Mouse (Mus musculus) neural tube, embryonic 11.5 days (tissue): ENCODE results near the gene Gpr26. TPM values are rescaled to one million over a fixed set of nuclear protein-coding genes. Genes with fewer than 3 reads are reported as not detected.

Experiments used
- ATAC-seq: fragments of 200-750 bp; cut with Nextera tagmentation; 2 replicates; pipeline ENCODE4 v1.8.0; 2017; ENCODE audit warnings: moderate number of reproducible peaks, mild to moderate bottlenecking, moderate TSS enrichment, moderate library complexity; ENCODE audit not compliant: insufficient read depth, low FRiP score, low TSS enrichment
- DNase-seq: peaks from one replicate; pipeline ENCODE4 v3.0.0-alpha.2; 2015; ENCODE audit warnings: low spot score
- H3K27ac ChIP-seq: fragments of 300-500 bp; sonication (generic); 2 replicates; pipeline ENCODE4 v1.5.1; 2014; ENCODE audit warnings: low read depth, mild to moderate bottlenecking, low read length
- H3K27me3 ChIP-seq: fragments of 300-500 bp; sonication (generic); 2 replicates; pipeline ENCODE4 v1.6.1; 2014; ENCODE audit warnings: mild to moderate bottlenecking, low read length, mixed read lengths; ENCODE audit not compliant: control insufficient read depth, insufficient read depth
- H3K36me3 ChIP-seq: fragments of 300-500 bp; sonication (generic); 2 replicates; pipeline ENCODE4 v1.6.1; 2014; ENCODE audit warnings: mild to moderate bottlenecking, low read length, moderate library complexity, mixed read lengths; ENCODE audit not compliant: control insufficient read depth, insufficient read depth
- H3K4me1 ChIP-seq: fragments of 300-500 bp; sonication (generic); 2 replicates; pipeline ENCODE4 v1.6.1; 2014; ENCODE audit warnings: low read length, mixed read lengths; ENCODE audit not compliant: control insufficient read depth, insufficient read depth
- H3K4me2 ChIP-seq: fragments of 300-500 bp; sonication (generic); 2 replicates; pipeline ENCODE4 v1.6.1; 2014; ENCODE audit warnings: low read depth, mild to moderate bottlenecking, moderate library complexity
- H3K4me3 ChIP-seq: fragments of 300-500 bp; sonication (generic); 2 replicates; pipeline ENCODE4 v1.5.1; 2014; ENCODE audit warnings: low read depth, low read length
- H3K9ac ChIP-seq: fragments of 300-500 bp; sonication (generic); 2 replicates; pipeline ENCODE4 v1.6.1; 2014; ENCODE audit warnings: mild to moderate bottlenecking, low read length
- H3K9me3 ChIP-seq: fragments of 300-500 bp; sonication (generic); 2 replicates; pipeline ENCODE4 v1.6.1; 2016; ENCODE audit warnings: low read length; ENCODE audit not compliant: control insufficient read depth
- WGBS: fragments of 180-500 bp; shearing (Covaris S2); extraction: QIAGEN DNeasy Blood & Tissue Kit; methylation state at CpG from one replicate; pipeline ENCODE4 v1.1.7; 2014; 5-methylcytosine and 5-hydroxymethylcytosine counted together
- polyA plus RNA-seq: library from polyadenylated mRNA; unstranded; fragments of >200 nt; fragmentation: Nextera tagmentation; extraction: Ambion mirVana; gene quantifications from 2 replicates; pipeline ENCODE4 v1.2.1, GENCODE M21; 2014

Gene Gpr26
- polyA plus RNA-seq, 1 experiment from 2014 or later, result 0.25 TPM

DNA sequence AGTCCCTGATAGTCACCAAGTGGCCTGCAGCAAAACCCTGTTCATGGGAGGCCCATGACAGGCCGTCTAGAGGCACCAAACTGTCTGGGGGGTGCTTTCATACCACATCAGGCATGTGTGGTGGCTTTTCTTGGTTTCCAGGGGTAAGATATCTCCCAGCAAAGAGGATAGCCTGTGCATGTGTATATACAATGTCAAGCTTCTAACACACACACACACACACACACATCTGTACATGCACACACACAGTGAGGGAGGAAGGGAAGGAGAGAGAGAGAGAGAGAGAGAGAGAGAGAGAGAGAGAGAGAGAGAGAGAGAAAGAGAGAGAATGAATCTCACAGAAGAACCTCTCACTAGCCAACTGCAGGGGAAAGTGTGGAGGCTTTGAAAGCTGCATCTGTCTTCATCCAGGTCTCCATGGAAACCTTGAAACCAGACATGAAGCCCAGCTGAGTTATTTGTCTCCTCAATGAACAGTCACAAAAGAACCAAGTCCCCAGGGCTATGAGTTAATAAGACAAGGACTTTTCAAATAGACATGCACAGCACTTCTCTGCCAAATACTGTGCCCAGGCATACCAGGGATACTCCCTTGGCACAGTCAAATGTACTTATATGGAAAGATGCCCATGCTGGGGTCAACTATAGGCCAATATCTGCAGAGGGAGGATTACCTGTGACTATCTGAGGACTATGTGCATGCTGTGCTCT, 46.9 kb downstream of the Gpr26 start:
- no peak overlapping the region for H3K4me3 ChIP-seq
- H3K27me3 ChIP-seq, result no peaks in the 10 kb centered on the region
- H3K4me1 ChIP-seq, result peaks cover 4% of the 10 kb centered on the region; the same call in 1 of the 2 replicates
- peak; percentile 50; the same call in 1 of the 2 replicates for ATAC-seq
- no peaks in the 10 kb centered on the region for H3K36me3 ChIP-seq
- peak; percentile 27 for DNase-seq
- no peak overlapping the region for H3K27ac ChIP-seq
- H3K4me2 ChIP-seq, result no peak overlapping the region
- H3K9ac ChIP-seq, result no peak overlapping the region
- WGBS, result 17% methylated on average over 1 of the region's 1 CpGs
- H3K9me3 ChIP-seq, result no peaks in the 10 kb centered on the region

DNA sequence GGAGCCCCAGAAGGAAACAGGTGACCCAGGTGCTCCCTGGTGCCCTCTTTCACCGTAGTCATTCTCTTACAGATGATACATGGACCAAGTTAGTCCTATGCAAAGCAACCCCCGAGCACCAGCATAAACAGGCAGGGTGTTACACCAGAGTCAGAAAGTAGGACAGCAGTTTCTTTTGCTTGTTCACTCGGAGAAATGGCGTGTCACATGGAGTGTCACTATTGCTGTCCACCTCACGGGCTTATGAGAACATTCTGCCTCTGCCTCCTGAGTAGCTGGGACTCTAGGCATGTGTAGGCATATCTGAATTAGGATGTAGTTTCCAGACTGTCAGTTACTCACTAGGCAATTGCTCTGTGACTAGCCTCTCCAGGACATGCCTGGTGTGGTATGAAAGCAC, 47.7 kb downstream of the Gpr26 start:
- H3K4me1 ChIP-seq, result peaks cover 4% of the 10 kb centered on the region; the same call in 1 of the 2 replicates
- 89% methylated on average over 5 of the region's 5 CpGs for WGBS

DNA sequence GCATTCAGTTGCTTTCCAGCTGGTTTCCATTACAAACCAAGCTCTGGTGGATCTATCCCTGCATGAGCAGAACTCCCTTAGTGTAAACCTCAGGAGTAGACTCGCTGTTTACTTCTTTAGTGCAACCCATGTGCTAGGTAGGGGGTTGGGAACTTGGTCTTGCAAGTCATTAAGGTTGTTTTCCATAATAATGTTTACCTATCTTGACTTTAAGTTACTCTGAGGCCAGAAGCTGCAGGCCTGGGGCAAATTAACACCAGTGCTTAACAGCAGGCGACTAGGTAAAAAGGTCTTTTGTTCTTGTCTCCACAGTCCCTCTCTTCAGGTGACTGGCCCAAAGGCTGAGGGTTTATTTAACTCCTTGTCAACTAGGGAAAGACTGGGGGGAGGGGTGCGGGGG, 48.9 kb downstream of the Gpr26 start:
- no peak overlapping the region for H3K4me3 ChIP-seq
- ATAC-seq (no peak), DNase-seq (no peak)
- H3K4me1 ChIP-seq, result peaks cover 4% of the 10 kb centered on the region; the same call in 1 of the 2 replicates
- no peaks in the 10 kb centered on the region for H3K27me3 ChIP-seq
- WGBS, result 4% methylated on average over 3 of the region's 3 CpGs
- H3K27ac ChIP-seq, result no peak overlapping the region
- no peaks in the 10 kb centered on the region for H3K9me3 ChIP-seq
- H3K36me3 ChIP-seq, result no peaks in the 10 kb centered on the region
- no peak overlapping the region for H3K9ac ChIP-seq
- no peak overlapping the region for H3K4me2 ChIP-seq

More for the DNA sequence above, 47.7 kb downstream of the Gpr26 start:
- no peak for ATAC-seq
- Histone ChIP-seq H3K27ac (no peak overlapping the region), H3K36me3 (no peaks in the 10 kb centered on the region), H3K4me2 (no peak overlapping the region), H3K9ac (no peak overlapping the region), H3K9me3 (no peaks in the 10 kb centered on the region), H3K4me3 (no peak overlapping the region), H3K27me3 (no peaks in the 10 kb centered on the region)
- no peak for DNase-seq

DNA sequence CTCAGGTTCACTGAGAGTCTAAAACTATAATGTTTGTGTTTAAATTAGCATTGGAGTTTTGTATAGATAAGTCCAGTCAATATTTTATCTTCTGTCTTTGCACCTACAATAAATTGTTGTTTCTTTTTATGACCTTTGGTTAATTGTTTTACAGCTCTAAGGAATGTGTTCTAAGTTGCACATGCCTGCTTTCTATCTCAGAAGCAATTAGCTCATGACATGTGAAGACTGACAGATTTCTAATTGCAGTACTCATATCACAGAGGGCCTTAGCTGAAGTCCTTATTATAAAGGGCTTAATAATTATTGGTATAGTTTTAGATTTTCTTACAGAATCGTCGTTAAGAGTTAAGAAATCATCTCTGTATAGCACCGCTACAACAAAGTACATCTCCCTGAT, 49.7 kb downstream of the Gpr26 start:
- Histone ChIP-seq H3K4me1 (peaks cover 4% of the 10 kb centered on the region; the same call in 1 of the 2 replicates), H3K9me3 (no peaks in the 10 kb centered on the region), H3K4me3 (no peak overlapping the region), H3K36me3 (no peaks in the 10 kb centered on the region), H3K27me3 (no peaks in the 10 kb centered on the region), H3K4me2 (no peak overlapping the region), H3K9ac (no peak overlapping the region), H3K27ac (no peak overlapping the region)
- DNase-seq, result no peak
- no peak for ATAC-seq
- WGBS, result 82% methylated on average over 3 of the region's 3 CpGs

DNA sequence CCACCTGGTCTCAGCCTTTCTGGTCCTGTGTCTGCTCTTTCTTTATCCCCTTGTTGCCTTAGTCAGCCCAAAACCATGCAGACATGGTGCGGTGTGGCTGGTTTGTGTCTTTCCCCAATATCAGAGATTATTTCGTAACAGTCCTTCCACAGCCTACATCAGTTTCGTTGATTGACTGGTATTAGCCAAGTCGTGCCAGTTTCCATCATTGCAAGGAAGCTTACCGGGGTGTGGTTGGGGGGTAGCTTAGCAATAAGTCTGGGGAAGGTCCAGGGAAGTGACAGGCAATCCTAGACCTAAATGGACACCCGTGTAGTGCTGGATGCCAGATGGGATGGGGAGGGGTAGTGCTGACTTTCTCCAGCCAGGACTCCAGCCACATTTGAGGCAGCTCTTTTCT, 59.3 kb downstream of the Gpr26 start:
- DNase-seq (no peak), ATAC-seq (no peak)
- Histone ChIP-seq H3K9me3 (no peaks in the 10 kb centered on the region), H3K27ac (no peak overlapping the region), H3K4me3 (no peak overlapping the region), H3K36me3 (no peaks in the 10 kb centered on the region), H3K4me2 (no peak overlapping the region), H3K27me3 (no peaks in the 10 kb centered on the region), H3K4me1 (no peaks in the 10 kb centered on the region), H3K9ac (no peak overlapping the region)
- 68% methylated on average over 6 of the region's 6 CpGs for WGBS

DNA sequence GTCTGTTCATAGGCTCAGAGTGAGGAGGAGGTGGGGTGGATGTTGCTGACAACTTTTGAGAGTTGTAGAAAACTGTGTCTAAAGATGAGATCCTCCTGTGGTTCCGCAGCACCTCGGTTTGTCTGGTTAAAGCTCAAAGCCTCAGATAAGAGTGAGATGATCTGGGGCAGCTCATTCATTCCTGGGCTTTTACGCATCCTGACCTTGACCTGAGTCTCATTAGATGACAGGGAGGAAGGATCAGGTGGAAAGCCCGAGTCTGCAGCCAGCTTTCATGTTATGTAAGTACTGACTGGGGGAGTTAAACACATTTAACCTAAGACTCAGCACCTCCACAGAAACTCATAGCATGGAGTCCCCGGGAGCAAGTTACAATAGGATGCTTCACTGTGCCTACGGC, 60.4 kb downstream of the Gpr26 start:
- 82% methylated on average over 6 of the region's 6 CpGs for WGBS
- DNase-seq, result no peak

DNA sequence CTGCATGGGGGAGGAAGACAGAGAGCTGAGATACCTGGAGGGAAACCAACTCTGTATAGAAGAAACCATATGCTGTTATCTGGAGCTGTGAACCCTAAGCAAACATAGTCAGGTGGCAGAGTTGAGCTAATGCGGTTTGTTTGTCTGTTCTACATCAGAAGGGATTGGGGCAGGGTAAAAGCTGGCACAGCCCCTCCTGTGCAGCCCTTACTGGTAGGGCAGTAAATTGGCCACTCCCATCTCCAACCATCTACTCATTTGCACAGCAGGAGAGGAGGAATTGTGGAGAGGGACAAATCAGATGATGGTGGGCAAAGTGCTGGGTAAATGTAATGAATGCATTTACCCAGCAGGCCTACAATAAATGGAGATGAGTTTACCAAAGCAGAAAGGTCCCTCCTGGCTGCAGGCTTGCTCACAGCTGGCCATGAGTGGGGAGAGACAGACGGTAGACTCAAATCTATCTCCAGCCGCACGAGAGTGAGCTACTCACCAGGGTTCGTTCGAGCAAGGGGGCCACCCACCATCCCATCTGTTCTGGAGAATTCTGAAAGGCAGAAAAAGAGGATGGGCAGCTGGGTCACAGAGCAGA, 65.8 kb downstream of the Gpr26 start:
- no peak overlapping the region for H3K9ac ChIP-seq
- H3K4me1 ChIP-seq, result no peaks in the 10 kb centered on the region
- no peaks in the 10 kb centered on the region for H3K27me3 ChIP-seq
- no peaks in the 10 kb centered on the region for H3K36me3 ChIP-seq
- no peak overlapping the region for H3K27ac ChIP-seq
- ATAC-seq (no peak), DNase-seq (no peak)
- no peak overlapping the region for H3K4me2 ChIP-seq
- no peaks in the 10 kb centered on the region for H3K9me3 ChIP-seq
- WGBS, result 23% methylated on average over 6 of the region's 6 CpGs
- no peak overlapping the region for H3K4me3 ChIP-seq

More for the DNA sequence above, 60.4 kb downstream of the Gpr26 start:
- no peaks in the 10 kb centered on the region for H3K4me1 ChIP-seq
- no peaks in the 10 kb centered on the region for H3K27me3 ChIP-seq
- no peak overlapping the region for H3K4me3 ChIP-seq
- no peak overlapping the region for H3K4me2 ChIP-seq
- no peak for ATAC-seq
- H3K9ac ChIP-seq, result no peak overlapping the region
- no peak overlapping the region for H3K27ac ChIP-seq
- H3K36me3 ChIP-seq, result no peaks in the 10 kb centered on the region
- no peaks in the 10 kb centered on the region for H3K9me3 ChIP-seq
